Mouse (Mus musculus) hematopoietic multipotent progenitor cell, adult 10-12 weeks (in vitro differentiated cells): ENCODE results near the gene Rasa2. TPM values are rescaled to one million over a fixed set of nuclear protein-coding genes. Genes with fewer than 3 reads are reported as not detected.

Experiments
- polyA plus RNA-seq: library from polyadenylated mRNA; stranded (reverse); fragments of >175 nt; gene quantifications from 2 replicates; pipeline ENCODE4 v1.2.3, GENCODE M21; 2012; ENCODE audit warnings: low replicate concordance

Gene Rasa2
- polyA plus RNA-seq, result 1.1 and 3.0 TPM in 2 replicates

DNA sequence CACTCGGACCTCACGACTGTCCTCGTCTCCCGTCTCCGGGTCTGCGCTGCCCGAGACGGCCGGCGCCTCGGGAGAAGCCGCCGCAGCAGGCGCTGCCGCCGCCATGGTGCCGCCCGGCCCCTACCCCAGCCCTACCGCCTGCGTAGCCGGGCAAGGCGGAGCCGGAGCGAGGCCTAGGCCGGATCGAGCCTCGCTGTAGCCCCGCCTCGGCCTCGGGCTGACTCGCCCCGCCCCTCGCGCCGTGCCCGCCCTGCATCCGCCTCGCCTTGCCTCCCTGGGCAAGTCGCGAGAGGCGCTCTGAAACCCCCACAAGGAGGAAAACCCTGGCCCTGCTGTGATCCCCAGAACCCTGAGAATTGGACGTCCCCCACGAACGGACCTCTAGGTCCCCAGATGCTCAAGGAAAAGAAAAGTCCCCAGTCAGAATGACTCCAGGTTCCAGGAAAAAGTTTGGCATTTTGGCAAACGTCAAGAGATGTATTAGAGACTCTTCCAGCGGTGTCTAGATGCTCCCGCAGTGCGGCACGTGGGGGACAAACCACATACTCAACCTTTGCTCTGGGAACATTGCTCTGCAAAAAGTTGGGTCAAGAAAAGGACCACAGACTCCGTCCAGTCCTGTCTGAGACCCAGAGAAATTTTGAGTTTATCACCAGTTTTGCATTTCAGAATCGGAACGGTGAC, at the start of gene Rasa2:
TSS of gene Rasa2 (minus strand) at position 229 of the 684 bp plus-strand sequence.

GRCm38 (mm10) chr9:96524972-96525506, 106.4 kb downstream of the Rasa2 start, which contains the start of gene Gm28729:
Gene Gm28729, minus strand, starts transcription at chr9:96525264.

Other genes with a start within 250 kb of the Rasa2 start
- 12.4 and 38.8 TPM in 2 replicates for gene Rnf7, start 152.9 kb downstream of the Rasa2 start, polyA plus RNA-seq
- not detected in 2 replicates for gene Gm28729, start 106.4 kb downstream of the Rasa2 start, polyA plus RNA-seq
- gene Zbtb38, start 121.2 kb upstream of the Rasa2 start, polyA plus RNA-seq, result 5.9 and 7.2 TPM in 2 replicates